Mouse (Mus musculus) layer of hippocampus, adult 9-11 months (tissue): Measurements from ENCODE around the gene Secisbp2l.
A peak's percentile ranks its signal among the peaks of the same experiment; 100 is the strongest.

ENCODE experiments used
- DNase-seq: peaks from one replicate; pipeline ENCODE4 v3.0.0; 2022

Secisbp2l gene

GRCm38 (mm10) chr2:125781978-125782718 is 522 bp downstream of the Secisbp2l start:
- no peak for DNase-seq

- no peak for DNase-seq
Observed at GRCm38 (mm10) chr2:125781006-125781405, 1.7 kb downstream of the Secisbp2l start.

GRCm38 (mm10) chr2:125778380-125778779 is 4.3 kb downstream of the Secisbp2l start:
- no peak for DNase-seq

GRCm38 (mm10) chr2:125777018-125777417 is 5.7 kb downstream of the Secisbp2l start:
- no peak for DNase-seq

- DNase-seq: no peak
Observed at GRCm38 (mm10) chr2:125775661-125776060, 7.0 kb downstream of the Secisbp2l start.

GRCm38 (mm10) chr2:125774846-125775245 is 7.8 kb downstream of the Secisbp2l start:
- no peak for DNase-seq

GRCm38 (mm10) chr2:125765029-125765428 is 17.6 kb downstream of the Secisbp2l start:
- no peak for DNase-seq

- no peak for DNase-seq
Observed at GRCm38 (mm10) chr2:125764531-125764930, 18.1 kb downstream of the Secisbp2l start.

- peak; percentile 34 for DNase-seq
Observed at GRCm38 (mm10) chr2:125749330-125749729, 33.3 kb downstream of the Secisbp2l start.

GRCm38 (mm10) chr2:125739338-125739737 is 43.3 kb downstream of the Secisbp2l start:
- no peak for DNase-seq

GRCm38 (mm10) chr2:125738718-125739117 is 44.0 kb downstream of the Secisbp2l start:
- no peak for DNase-seq

- no peak for DNase-seq
Observed at GRCm38 (mm10) chr2:125736025-125736343, 46.7 kb downstream of the Secisbp2l start.

GRCm38 (mm10) chr2:125735333-125736024 is 47.2 kb downstream of the Secisbp2l start:
- no peak for DNase-seq

- no peak for DNase-seq
Observed at GRCm38 (mm10) chr2:125734741-125735140, 47.9 kb downstream of the Secisbp2l start.

GRCm38 (mm10) chr2:125731763-125732560 is 50.7 kb downstream of the Secisbp2l start:
- DNase-seq: peak; percentile 90

GRCm38 (mm10) chr2:125724546-125725114 is 58.0 kb downstream of the Secisbp2l start:
- DNase-seq: no peak

- no peak for DNase-seq
Observed at GRCm38 (mm10) chr2:125724086-125724430, 58.6 kb downstream of the Secisbp2l start, which contains the start of gene Shc4. Shc4 (minus strand) TSS chr2:125724148.

- peak; percentile 42 for DNase-seq
Observed at GRCm38 (mm10) chr2:125723408-125724085, 59.1 kb downstream of the Secisbp2l start.

GRCm38 (mm10) chr2:125723086-125723407 is 59.6 kb downstream of the Secisbp2l start:
- DNase-seq: no peak

- no peak for DNase-seq
Observed at GRCm38 (mm10) chr2:125716599-125716998, 66.1 kb downstream of the Secisbp2l start.

GRCm38 (mm10) chr2:125706510-125706921 is 76.2 kb downstream of the Secisbp2l start:
- no peak for DNase-seq

- DNase-seq: no peak
Observed at GRCm38 (mm10) chr2:125704907-125705631, 77.6 kb downstream of the Secisbp2l start.
